Mouse (Mus musculus): Measurements from ENCODE around the gene Nipbl. TPM values are rescaled to one million over a fixed set of nuclear protein-coding genes. Genes with fewer than 3 reads are reported as not detected.

The Nipbl gene
- polyA plus RNA-seq, 1 experiment from 2014 or later, result 20.3 TPM

DNA sequence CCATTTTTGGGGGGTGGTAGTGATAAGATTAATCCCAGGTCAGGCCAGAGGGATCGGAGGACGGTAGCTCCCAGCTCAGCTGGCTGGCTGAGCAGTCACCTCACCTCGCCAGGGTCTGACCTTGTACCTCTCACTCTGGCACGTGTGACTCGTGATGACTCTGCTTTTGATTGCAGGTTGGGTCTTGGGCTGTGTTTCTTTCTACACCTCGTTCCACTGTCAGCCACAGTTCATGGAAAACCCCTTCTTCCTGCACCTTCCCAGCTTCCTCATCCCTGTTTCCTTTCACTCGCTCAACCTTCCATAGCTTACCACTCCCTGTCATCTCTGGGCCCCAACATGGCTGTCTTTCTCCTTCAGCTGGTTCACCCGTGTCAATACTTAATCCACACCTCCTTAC lies 172.3 kb downstream of the Nipbl start:
- Histone ChIP-seq H3K4me1 (ENCODE audit: control insufficient read depth, insufficient read depth, low read length) (no peaks in the 10 kb centered on the region), H3K27me3 (replicated peaks; ENCODE audit: control insufficient read depth, insufficient read depth, low read length) (no peaks in the 10 kb centered on the region), H3K4me2 (ENCODE audit: low read depth, low read length) (no peak overlapping the region), H3K27ac (replicated peaks; ENCODE audit: low read depth, low read length) (no peak overlapping the region), H3K9me3 (ENCODE audit: control insufficient read depth, low read length) (no peaks in the 10 kb centered on the region), H3K9ac (ENCODE audit: low read depth, low read length) (no peak overlapping the region), H3K36me3 (ENCODE audit: control insufficient read depth, insufficient read depth, low read length) (peaks cover 62% of the 10 kb centered on the region), H3K4me3 (ENCODE audit: low read depth, low read length) (no peak overlapping the region)
- ATAC-seq (ENCODE audit: low read depth), result no peak
- WGBS, result 85% methylated on average over 8 of the region's 8 CpGs
- no peak for DNase-seq (ENCODE audit: low spot score)

DNA sequence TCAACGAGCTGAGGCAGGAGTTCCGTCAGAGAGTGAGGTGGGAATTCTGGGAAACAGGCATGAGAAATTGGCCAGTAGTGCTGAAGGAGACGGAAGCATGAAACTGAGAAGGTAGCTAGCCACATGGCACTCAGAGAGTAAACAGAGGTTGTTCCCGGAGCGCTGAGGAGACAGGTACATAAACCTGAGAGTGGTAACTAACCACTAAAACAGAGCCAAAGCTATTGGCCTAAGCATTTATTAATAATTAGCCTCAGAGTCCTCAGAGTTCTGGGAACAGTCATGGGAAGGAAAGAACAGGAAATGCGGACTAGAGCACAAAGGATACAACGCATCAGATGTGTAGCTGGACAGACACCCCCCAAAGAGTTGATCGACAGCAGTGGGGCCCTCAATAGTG lies 176.0 kb downstream of the Nipbl start:
- H3K4me1 ChIP-seq (ENCODE audit: control insufficient read depth, insufficient read depth, low read length), result no peaks in the 10 kb centered on the region
- WGBS, result 90% methylated on average over 8 of the region's 8 CpGs
- H3K4me3 ChIP-seq (ENCODE audit: low read depth, low read length), result no peak overlapping the region
- H3K27ac ChIP-seq (replicated peaks; ENCODE audit: low read depth, low read length), result no peak overlapping the region
- no peaks in the 10 kb centered on the region for H3K27me3 ChIP-seq (replicated peaks; ENCODE audit: control insufficient read depth, insufficient read depth, low read length)
- H3K9me3 ChIP-seq (ENCODE audit: control insufficient read depth, low read length), result no peaks in the 10 kb centered on the region
- no peak overlapping the region for H3K9ac ChIP-seq (ENCODE audit: low read depth, low read length)
- DNase-seq (ENCODE audit: low spot score) (no peak), ATAC-seq (ENCODE audit: low read depth) (no peak)
- H3K36me3 ChIP-seq (ENCODE audit: control insufficient read depth, insufficient read depth, low read length), result peaks cover 84% of the 10 kb centered on the region
- no peak overlapping the region for H3K4me2 ChIP-seq (ENCODE audit: low read depth, low read length)

DNA sequence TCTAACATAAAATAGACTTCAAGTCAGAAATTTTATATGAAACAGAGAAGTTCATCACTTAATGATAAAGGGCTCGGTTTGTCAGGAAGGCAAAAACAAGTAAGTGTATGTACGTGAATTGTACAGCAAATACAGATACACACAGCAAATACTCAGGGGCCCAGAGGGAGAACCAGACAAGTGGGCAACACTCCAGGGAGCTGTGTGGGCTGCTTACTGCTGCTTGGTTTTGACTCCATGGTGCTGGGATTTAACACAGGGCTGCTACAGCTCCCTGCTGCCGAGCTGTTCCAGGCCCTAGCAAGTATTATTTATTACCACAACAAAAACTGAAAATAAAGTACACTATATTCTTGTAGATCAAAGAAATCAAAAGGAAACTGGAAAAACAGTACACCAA lies 177.1 kb downstream of the Nipbl start:
- no peak overlapping the region for H3K4me2 ChIP-seq (ENCODE audit: low read depth, low read length)
- H3K27ac ChIP-seq (replicated peaks; ENCODE audit: low read depth, low read length), result no peak overlapping the region
- H3K9me3 ChIP-seq (ENCODE audit: control insufficient read depth, low read length), result no peaks in the 10 kb centered on the region
- no peak for DNase-seq (ENCODE audit: low spot score)
- H3K4me3 ChIP-seq (ENCODE audit: low read depth, low read length), result no peak overlapping the region
- no peak overlapping the region for H3K9ac ChIP-seq (ENCODE audit: low read depth, low read length)
- H3K36me3 ChIP-seq (ENCODE audit: control insufficient read depth, insufficient read depth, low read length), result peaks cover 85% of the 10 kb centered on the region
- no peaks in the 10 kb centered on the region for H3K4me1 ChIP-seq (ENCODE audit: control insufficient read depth, insufficient read depth, low read length)
- ATAC-seq (ENCODE audit: low read depth), result no peak
- 95% methylated on average over 3 of the region's 3 CpGs for WGBS
- no peaks in the 10 kb centered on the region for H3K27me3 ChIP-seq (replicated peaks; ENCODE audit: control insufficient read depth, insufficient read depth, low read length)

DNA sequence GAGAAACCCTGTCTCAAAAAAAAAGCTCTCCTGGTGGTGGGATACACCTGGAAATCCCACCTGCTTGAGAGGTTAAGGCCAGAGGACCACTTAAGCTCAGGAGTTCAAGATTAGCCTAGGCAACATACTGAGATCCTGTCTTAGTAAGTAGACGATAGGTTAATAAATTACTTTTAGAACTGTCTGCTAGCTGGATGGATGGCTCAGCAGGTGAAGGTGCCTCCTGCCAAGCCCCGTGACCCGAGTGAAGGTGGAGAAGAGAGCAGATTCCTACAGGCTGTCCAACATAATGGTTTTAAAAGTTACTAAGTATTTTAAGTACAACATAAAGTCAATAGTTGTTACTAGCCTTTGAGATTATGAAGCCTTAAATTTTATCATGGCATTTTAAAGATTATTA lies 178.3 kb downstream of the Nipbl start:
- Histone ChIP-seq H3K4me3 (ENCODE audit: low read depth, low read length) (no peak overlapping the region), H3K36me3 (ENCODE audit: control insufficient read depth, insufficient read depth, low read length) (peaks cover 85% of the 10 kb centered on the region), H3K4me2 (ENCODE audit: low read depth, low read length) (no peak overlapping the region), H3K9ac (ENCODE audit: low read depth, low read length) (no peak overlapping the region), H3K27me3 (replicated peaks; ENCODE audit: control insufficient read depth, insufficient read depth, low read length) (no peaks in the 10 kb centered on the region), H3K27ac (replicated peaks; ENCODE audit: low read depth, low read length) (no peak overlapping the region), H3K9me3 (ENCODE audit: control insufficient read depth, low read length) (no peaks in the 10 kb centered on the region), H3K4me1 (ENCODE audit: control insufficient read depth, insufficient read depth, low read length) (no peaks in the 10 kb centered on the region)
- no peak for DNase-seq (ENCODE audit: low spot score)
- WGBS, result 86% methylated on average over 3 of the region's 3 CpGs
- ATAC-seq (ENCODE audit: low read depth), result no peak

Other genes starting within 250 kb of the Nipbl start
- gene Gm2310, start 75.5 kb upstream of the Nipbl start, polyA plus RNA-seq (2014; fragmentation: Nextera tagmentation; extraction: Ambion mirVana), result not detected in 2 replicates

All from embryonic facial prominence, embryonic 14.5 days (tissue).